Mouse (Mus musculus) lung, postnatal 36 days (tissue): ENCODE measurements around the gene Lgi2.

Experiments
- DNase-seq: peaks from one replicate; pipeline ENCODE4 v3.0.0; 2022; ENCODE audit warnings: mixed read lengths

Lgi2 gene

DNA sequence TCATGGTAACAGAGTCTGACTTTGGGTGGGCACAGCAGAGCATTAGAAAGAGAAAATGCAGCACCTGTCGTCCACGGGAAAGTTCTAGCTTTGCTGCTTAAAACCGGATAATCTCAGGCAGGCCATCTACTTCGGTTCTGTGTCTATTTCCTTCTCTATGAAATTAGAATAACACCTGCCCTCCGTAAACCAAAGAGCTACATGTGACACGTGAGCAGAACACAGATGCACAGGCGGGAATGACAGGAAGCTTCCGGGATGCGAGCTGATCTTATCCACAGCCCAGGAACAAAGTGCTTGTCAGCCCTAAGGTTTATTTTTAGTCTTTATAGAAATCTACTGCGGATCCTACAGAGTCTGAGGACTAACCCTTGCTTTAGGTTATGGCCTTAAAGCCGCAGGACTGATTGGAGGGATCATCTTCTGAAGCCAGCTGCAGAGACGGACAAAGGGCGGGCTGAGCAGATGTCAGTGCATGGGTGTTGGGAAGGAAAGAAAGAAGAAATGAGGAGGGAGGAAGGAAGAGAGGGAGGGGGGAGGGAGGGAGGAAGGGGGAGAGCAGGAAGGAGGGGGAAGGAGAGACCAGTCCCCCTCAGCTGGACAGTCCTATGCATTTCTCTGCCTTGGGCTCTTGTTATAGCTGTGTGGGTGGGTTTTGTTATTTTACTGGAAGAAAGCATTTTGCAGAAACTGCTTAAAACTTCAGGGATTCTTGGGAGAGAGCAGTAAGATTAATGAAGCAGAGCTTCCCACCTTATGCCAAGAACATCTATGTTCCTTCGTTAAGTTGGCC lies 31.3 kb downstream of the Lgi2 start:
- no peak for DNase-seq

DNA sequence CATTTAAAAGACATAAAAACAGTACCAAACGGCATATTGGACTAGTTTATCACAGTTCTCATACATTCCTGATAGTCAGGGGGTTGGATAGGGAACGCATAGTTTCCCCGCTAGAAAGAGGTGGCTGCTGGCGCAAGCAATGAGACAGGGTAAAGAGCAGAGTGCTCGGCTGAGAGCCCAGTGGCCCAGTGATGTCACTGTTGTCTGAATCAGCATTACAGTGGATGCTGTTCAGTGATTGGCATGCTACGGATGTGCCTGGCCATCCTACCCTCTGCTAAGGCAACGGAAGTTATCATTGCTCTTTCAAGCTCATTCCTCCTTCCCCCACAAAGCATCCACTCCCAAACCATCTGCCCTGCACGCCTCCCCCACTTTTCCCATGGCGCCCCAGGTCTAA lies 32.6 kb downstream of the Lgi2 start:
- DNase-seq: no peak

- no peak for DNase-seq
Observed at GRCm38 (mm10) chr5:52528545-52528944, 37.7 kb downstream of the Lgi2 start.

DNA sequence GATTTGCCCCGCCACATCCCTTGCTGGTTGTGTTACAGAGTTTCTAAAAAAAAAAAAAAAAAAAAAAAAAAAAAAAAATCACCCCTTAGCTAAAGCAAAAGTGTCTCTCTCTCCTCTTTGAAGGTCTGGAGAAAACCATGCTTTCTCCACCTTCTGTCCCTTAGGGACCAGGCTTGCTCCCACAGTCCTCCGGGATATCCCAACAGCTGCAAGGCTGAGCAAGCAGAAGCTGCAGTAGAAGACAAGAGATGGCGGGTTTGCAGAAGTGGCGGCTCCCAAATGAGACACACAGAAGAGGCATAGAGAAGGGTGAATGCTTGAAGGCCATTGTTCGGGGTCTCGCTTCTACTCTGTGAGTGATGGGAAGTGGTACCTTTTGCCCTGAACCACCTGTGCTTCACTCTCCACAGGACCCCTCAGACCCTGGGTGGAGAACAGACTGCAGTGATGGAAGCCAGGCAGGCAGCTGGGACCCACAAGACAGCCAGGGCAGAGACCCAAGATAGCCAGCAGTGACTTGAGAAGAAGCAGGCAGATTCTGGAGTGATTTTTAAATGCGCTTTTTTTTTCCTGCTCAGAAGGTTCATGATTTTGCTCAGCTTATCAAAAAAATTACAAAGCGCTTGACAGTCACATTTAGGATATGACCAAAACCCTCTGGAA lies 39.8 kb downstream of the Lgi2 start:
- DNase-seq: peak; percentile 7

DNA sequence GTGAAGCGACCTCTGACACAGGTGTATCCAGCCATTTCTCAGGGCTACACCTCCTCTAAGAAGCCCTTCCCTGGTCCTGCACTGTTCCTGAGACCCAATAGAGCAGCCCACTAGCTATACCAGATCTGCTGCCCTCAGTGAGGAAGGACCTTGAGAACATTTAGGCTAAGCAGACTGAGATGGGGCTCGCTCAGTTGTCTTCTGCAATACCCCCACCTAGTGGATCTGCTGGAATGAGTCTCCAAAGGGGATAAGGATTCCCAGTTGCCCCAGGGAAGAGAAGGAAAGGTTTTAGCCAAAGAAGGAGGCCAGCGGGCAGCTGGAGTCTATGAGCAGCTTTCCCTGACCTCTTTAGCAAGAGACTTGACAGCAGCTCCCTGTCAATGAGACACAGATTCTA lies 42.1 kb downstream of the Lgi2 start:
- DNase-seq: peak; percentile 43

GRCm38 (mm10) chr5:52519921-52520320 lies 46.3 kb downstream of the Lgi2 start:
- DNase-seq: no peak

DNA sequence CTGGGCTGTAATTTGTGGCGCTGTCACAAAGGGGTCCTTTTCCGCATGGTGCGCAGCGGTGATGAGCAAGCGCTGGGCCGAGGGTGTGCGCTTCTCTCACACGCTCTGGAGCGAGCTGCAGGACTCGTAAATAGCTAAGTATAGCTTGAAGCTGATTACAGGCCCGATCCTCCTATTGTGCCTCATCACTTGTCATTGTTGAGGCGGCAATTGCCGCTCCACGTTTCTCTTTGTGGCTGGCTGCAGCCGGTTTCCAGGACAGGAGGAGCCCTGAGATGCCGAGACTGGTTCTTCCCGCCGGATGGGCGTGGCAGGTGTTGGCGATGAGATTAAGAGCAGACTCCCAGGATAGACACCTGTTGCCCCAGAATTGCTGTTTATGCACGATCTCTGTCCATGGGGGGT lies 50.2 kb downstream of the Lgi2 start:
- peak; percentile 1 for DNase-seq

DNA sequence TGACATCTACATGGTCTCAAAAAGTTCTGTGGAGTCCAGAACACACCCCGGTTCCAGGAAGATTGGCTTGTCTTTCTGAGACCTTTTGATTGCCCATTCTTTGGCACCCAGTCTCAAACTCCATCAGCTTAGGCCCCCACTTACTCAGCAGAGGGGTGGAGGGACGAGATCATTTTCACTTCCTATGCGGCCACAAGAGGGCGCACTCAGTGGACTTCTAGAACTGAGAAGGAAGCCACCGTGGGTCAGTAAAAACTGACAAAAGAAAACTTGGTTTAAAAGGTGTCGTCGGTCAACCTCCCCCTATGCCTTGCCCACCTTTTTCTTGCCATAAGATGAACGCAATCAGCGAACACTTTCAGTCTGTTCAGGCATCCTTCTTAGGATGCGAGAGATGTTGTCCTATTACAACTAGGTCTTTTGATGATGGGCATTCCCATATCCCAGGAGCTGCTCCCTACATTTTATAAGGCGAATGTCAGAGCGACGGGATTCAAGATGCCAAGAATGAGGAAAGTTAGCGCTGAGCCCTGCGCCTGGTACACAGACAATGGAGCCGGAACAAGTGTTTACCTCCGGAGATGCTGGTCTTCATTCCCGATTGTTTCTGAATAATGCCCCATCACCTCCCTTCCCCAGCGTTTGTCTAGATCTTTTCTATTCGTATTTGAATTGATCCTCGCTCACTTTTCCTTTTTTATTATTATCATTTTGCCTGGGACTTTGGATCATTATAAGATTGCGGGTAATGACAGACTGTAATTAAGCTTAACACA lies 50.8 kb downstream of the Lgi2 start:
- peak; percentile 81 for DNase-seq

- no peak for DNase-seq
Observed at GRCm38 (mm10) chr5:52511089-52511488, 55.2 kb downstream of the Lgi2 start.

GRCm38 (mm10) chr5:52509416-52509815 lies 56.8 kb downstream of the Lgi2 start:
- no peak for DNase-seq

- no peak for DNase-seq
Observed at GRCm38 (mm10) chr5:52504666-52505065, 61.6 kb downstream of the Lgi2 start.

GRCm38 (mm10) chr5:52504148-52504547 lies 62.1 kb downstream of the Lgi2 start:
- no peak for DNase-seq

GRCm38 (mm10) chr5:52495671-52496070 lies 70.6 kb downstream of the Lgi2 start:
- no peak for DNase-seq

- no peak for DNase-seq
Observed at GRCm38 (mm10) chr5:52491496-52491895, 74.8 kb downstream of the Lgi2 start.

DNA sequence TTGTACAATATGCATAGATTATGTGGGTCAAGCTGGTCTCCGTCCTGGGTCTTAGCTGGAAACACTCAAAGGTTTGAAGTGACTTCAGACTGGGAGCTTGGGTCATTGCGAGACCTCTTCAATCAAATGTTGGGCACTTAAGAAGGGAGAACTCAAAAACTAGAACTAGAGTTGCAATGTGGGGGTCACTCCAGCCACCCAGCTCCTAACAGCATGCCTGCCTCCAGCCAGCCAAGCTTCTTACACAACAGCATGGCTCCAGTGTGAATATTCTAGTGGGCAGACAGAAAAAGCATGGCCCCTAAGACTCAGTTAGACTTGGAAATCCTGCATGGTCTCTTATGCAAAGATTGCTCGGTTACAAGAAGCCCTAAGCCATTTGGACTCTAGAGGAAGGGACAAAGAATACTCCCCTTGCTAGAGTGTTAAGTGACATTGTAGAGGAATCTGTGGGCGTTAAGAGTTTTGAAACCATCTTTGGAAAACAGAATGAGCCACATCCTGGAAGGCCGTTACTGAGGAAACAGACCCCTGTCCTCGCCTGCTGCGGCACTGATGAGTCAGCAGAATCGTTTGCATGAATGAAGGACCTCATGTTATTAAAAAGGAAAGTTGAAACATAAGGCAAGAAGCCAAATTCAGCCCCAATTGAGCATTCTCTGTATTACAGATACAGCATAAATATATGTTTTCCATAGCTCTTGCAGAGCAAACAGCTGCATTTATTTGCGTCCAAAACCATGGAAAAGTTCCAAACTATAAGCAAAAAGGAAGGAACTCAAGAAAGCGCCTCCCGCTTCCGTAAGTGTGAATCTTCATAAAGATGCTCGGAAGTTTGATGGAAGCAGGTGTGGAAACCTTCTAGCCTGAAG lies 78.5 kb downstream of the Lgi2 start:
- no peak for DNase-seq
